Mouse (Mus musculus) forebrain, postnatal 0 days (tissue): ENCODE results near the gene Ccer2. TPM values are rescaled to one million over a fixed set of nuclear protein-coding genes. Genes with fewer than 3 reads are reported as not detected.

Experiments
- ATAC-seq: fragments of 200-750 bp; cut with Nextera tagmentation; 2 replicates; pipeline ENCODE4 v1.8.0; 2017; ENCODE audit warnings: mild to moderate bottlenecking, moderate library complexity
- DNase-seq: peaks from one replicate; pipeline ENCODE4 v3.0.0-alpha.2; 2015
- H3K27ac ChIP-seq: fragments of 300-500 bp; sonication (generic); 2 replicates; pipeline ENCODE4 v1.5.1; 2014; ENCODE audit warnings: low read depth, mild to moderate bottlenecking, antibody characterized with exemption, low read length, moderate library complexity, mixed read lengths
- H3K27me3 ChIP-seq: fragments of 300-500 bp; sonication (generic); 2 replicates; pipeline ENCODE4 v1.6.1; 2014; ENCODE audit warnings: mild to moderate bottlenecking, low read length, mixed read lengths; ENCODE audit not compliant: insufficient read depth
- H3K36me3 ChIP-seq: fragments of 300-500 bp; sonication (generic); 2 replicates; pipeline ENCODE4 v1.6.1; 2014; ENCODE audit warnings: mild to moderate bottlenecking, moderate library complexity; ENCODE audit not compliant: insufficient read depth
- H3K4me1 ChIP-seq: fragments of 300-500 bp; sonication (generic); 2 replicates; pipeline ENCODE4 v1.6.1; 2014; ENCODE audit warnings: antibody characterized with exemption; ENCODE audit not compliant: insufficient read depth
- H3K4me2 ChIP-seq: fragments of 300-500 bp; sonication (generic); 2 replicates; pipeline ENCODE4 v1.6.1; 2014; ENCODE audit warnings: low read depth, mild to moderate bottlenecking, moderate library complexity
- H3K4me3 ChIP-seq: fragments of 300-500 bp; sonication (generic); 2 replicates; pipeline ENCODE4 v1.5.1; 2014; ENCODE audit warnings: low read depth, low read length, mixed read lengths
- H3K9ac ChIP-seq: fragments of 300-500 bp; sonication (generic); 2 replicates; pipeline ENCODE4 v1.6.1; 2014; ENCODE audit warnings: mild to moderate bottlenecking
- H3K9me3 ChIP-seq: fragments of 300-500 bp; sonication (generic); 2 replicates; pipeline ENCODE4 v1.6.1; 2016; ENCODE audit warnings: low read length
- CTCF ChIP-seq: sonication (generic); IDR thresholded peaks from 2 replicates; pipeline ENCODE4 v1.5.1; 2016; ENCODE audit warnings: antibody characterized with exemption, control low read depth, low read depth
- WGBS: fragments of 180-500 bp; shearing (Covaris S2); extraction: QIAGEN DNeasy Blood & Tissue Kit; methylation state at CpG from one replicate; pipeline ENCODE4 v1.1.7; 2014; 5-methylcytosine and 5-hydroxymethylcytosine counted together
- polyA plus RNA-seq: library from polyadenylated mRNA; unstranded; fragments of >200 nt; fragmentation: Nextera tagmentation; extraction: Ambion mirVana; gene quantifications from 2 replicates; pipeline ENCODE4 v1.2.1, GENCODE M21; 2015
- total RNA-seq: library from RNA; depleted of rRNA; stranded (reverse); fragments of >200 nt; gene quantifications from 2 replicates; pipeline ENCODE4 v1.2.3, GENCODE M21; 2014

Ccer2 gene
- total and polyA plus RNA-seq, 2 experiments from 2014 or later: 0.98 TPM; not detected in 1

DNA sequence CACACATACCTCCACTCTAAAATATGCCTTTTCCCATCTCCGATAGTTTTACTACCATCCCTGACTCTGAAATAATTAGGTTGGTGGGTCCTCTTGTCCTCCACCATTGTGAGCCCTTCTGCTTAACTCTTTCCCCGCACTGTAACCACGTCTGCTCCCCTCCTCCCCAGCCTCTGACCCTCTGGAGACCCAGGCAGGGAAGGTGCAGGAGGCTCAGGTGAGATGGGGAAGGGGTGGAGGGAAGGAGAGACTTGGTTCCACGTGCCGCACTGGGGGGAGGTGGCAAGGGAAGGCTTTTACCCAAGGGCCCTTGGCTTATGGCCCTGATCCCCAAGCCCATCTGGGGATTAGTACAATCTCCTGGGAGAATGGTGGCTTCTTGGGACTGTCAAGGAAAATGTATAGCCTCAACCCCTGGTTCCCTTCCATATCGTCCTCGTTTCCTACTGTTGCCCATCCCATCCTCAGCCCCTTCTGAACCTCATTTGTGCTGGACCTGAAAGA is 11.5 kb downstream of the Ccer2 start, which contains the start of gene Nfkbib:
TSS of gene Nfkbib (minus strand) at position 51 of the 504 bp plus-strand sequence.
- Histone ChIP-seq H3K4me1 (peaks cover 13% of the 10 kb centered on the region), H3K4me3 (peak within 1 kb of the TSS; percentile 89), H3K4me2 (peak within 1 kb of the TSS; percentile 63), H3K9me3 (no peaks in the 10 kb centered on the region), H3K27me3 (no peaks in the 10 kb centered on the region), H3K27ac (no peak within 1 kb of the TSS), H3K36me3 (peaks cover 5% of the 10 kb centered on the region; the same call in 1 of the 2 replicates), H3K9ac (peak within 1 kb of the TSS; percentile 67)
- ATAC-seq: no peak
- DNase-seq: no peak
- TF ChIP-seq CTCF: no peak
- 66% methylated on average over 7 of the region's 7 CpGs for WGBS

DNA sequence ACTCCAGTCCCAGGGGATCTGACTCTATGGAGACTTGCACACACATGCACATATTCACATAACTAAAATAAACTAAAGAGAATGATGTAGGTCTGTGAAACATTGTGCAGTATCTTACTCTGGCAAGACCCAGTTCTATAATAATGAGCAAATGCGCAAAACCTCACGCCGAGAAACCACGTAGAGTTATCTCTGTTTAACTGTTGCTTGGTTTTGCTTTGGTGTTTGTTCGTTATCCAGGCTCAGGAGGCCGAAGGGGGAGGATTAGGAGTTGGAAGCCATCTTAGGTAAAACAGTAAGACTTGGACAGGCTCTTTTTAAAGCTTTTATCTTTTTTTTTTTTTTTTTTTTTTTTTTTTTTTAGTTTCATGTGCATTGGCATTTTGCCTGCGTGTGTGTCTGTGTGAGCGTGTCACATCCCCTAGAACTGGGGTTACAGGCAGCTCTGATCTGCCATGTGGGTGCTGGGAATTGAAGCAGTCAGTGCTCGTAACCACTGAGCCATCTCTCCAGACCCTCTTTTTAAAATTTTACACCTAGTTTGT is 13.5 kb downstream of the Ccer2 start:
- TF ChIP-seq CTCF: no peak
- WGBS: 89% methylated on average over 9 of the region's 9 CpGs
- Histone ChIP-seq H3K4me3 (no peak overlapping the region), H3K27ac (no peak overlapping the region), H3K9me3 (no peaks in the 10 kb centered on the region), H3K27me3 (no peaks in the 10 kb centered on the region), H3K4me2 (no peak overlapping the region), H3K4me1 (peaks cover 13% of the 10 kb centered on the region), H3K9ac (no peak overlapping the region), H3K36me3 (peaks cover 5% of the 10 kb centered on the region; the same call in 1 of the 2 replicates)
- no peak for ATAC-seq
- DNase-seq: no peak

DNA sequence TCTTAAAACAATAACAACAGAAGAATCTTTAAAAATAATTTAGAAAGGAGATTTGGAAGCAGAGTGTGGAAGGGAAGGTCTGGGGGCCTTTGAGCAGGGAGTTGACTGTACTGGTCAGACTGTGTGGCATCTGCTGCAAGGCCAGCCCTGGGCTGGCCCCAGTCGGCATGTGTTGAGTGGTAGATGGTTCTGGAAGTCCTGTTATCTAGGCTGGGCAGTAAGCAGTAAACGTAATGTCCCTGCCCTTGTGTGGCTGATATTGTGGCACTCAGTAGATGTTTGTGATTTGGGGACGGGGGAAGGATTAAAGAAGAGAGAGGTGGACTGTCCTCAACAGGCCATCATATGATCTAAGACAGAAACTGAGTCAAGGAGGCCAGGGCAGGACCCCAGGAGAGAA is 14.3 kb downstream of the Ccer2 start:
- no peak for DNase-seq
- no peak for ATAC-seq
- Histone ChIP-seq H3K4me1 (peaks cover 10% of the 10 kb centered on the region), H3K4me2 (no peak overlapping the region), H3K36me3 (peaks cover 9% of the 10 kb centered on the region; the same call in 1 of the 2 replicates), H3K27ac (no peak overlapping the region), H3K27me3 (no peaks in the 10 kb centered on the region), H3K9ac (no peak overlapping the region), H3K4me3 (no peak overlapping the region), H3K9me3 (no peaks in the 10 kb centered on the region)
- TF ChIP-seq CTCF: no peak
- 95% methylated on average over 3 of the region's 3 CpGs for WGBS

DNA sequence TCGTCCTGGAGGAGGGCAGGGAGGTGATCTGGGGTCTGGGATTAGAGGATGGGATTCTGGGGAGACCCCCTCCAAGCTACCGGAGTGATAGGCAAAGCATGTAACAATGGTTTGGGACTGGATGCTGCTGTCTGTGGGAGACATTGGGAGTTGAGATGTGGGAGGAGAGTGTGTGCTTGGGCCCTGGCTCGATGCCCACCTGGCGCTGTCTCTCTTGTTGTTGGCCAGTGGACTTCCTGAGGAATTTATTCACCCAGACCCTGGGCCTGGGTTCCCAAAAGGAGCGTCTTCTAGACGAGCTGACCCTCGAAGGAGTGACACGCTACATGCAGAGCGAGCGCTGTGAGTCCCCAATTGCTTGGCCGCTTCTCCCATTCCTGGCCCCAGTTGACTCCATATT is 15.9 kb downstream of the Ccer2 start:
- no peaks in the 10 kb centered on the region for H3K27me3 ChIP-seq
- ATAC-seq (no peak), DNase-seq (no peak)
- H3K36me3 ChIP-seq: peaks cover 11% of the 10 kb centered on the region; the same call in 1 of the 2 replicates
- no peak overlapping the region for H3K9ac ChIP-seq
- no peak overlapping the region for H3K4me3 ChIP-seq
- TF ChIP-seq CTCF: no peak
- WGBS: 92% methylated on average over 11 of the region's 11 CpGs
- no peaks in the 10 kb centered on the region for H3K9me3 ChIP-seq
- peaks cover 5% of the 10 kb centered on the region for H3K4me1 ChIP-seq
- no peak overlapping the region for H3K27ac ChIP-seq
- no peak overlapping the region for H3K4me2 ChIP-seq

DNA sequence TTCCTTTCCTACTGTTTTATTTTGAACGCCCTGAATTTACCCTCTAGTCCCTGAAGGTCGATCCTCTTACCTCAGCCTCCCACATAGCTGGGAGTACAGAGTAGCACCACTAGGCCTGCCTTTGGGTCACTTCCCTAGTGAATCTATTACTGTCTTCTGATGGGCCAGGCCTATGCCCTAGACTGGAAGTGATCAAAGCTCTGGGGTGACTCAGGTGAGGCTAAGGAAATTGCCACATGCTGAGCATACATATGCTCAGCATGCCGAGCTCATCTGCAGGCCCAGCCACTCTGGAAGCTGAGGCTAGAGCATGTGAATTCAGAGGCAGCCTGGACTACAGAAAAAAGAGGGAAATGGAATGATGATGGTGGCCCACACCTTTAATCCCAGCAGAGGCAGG is 17.2 kb downstream of the Ccer2 start:
- Histone ChIP-seq H3K4me2 (no peak overlapping the region), H3K4me3 (no peak overlapping the region), H3K27me3 (no peaks in the 10 kb centered on the region), H3K36me3 (peaks cover 14% of the 10 kb centered on the region), H3K9ac (no peak overlapping the region), H3K4me1 (no peaks in the 10 kb centered on the region), H3K9me3 (no peaks in the 10 kb centered on the region), H3K27ac (no peak overlapping the region)
- DNase-seq (no peak), ATAC-seq (no peak)
- no peak for TF ChIP-seq CTCF
- 83% methylated on average over 3 of the region's 3 CpGs for WGBS

DNA sequence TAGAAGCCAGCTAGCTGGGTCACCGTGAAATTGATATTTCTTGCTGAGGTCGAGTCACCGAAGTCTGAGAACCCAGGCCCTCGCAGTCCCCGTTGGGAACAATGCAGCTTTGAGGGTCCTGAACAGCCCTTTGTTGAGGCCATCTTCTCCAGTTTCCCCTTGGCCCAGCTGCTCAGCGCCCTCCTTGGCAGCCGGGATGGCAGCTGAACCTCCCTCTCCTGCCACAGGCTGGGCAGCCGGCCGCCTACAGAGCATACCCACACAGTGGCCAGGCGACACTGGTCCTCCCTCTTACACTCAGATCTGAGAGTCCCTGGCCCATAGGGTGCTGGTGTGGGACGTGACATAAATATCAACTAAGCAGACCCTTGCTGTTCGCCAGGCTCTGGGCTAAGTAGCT is 18.2 kb downstream of the Ccer2 start:
- H3K27me3 ChIP-seq: no peaks in the 10 kb centered on the region
- no peak for TF ChIP-seq CTCF
- H3K27ac ChIP-seq: no peak overlapping the region
- DNase-seq (peak; percentile 17), ATAC-seq (peak; percentile 81)
- no peaks in the 10 kb centered on the region for H3K4me1 ChIP-seq
- 71% methylated on average over 12 of the region's 12 CpGs for WGBS
- no peak overlapping the region for H3K4me2 ChIP-seq
- H3K9me3 ChIP-seq: no peaks in the 10 kb centered on the region
- no peak overlapping the region for H3K4me3 ChIP-seq
- H3K36me3 ChIP-seq: peaks cover 17% of the 10 kb centered on the region
- no peak overlapping the region for H3K9ac ChIP-seq

DNA sequence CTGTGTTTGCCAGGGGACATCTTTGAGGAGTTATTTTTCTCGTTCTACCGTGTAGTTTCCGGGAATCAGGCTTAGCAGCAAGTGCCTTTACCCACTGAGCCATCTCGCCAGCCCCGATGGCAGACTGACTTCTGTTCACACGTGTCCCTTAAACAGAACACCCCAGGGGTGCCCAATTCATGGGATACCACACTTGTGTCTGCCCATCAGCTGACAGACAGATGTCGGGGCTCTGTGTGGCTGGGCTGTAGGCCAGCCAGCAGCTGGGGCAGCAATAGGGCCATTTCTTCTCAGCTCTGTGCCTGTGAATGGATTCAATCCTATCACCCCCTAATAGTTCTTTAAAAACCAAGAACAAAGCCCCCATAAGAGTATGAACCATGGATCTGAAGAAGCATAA is 19.2 kb downstream of the Ccer2 start:
- Histone ChIP-seq H3K9ac (no peak overlapping the region), H3K4me3 (no peak overlapping the region), H3K27ac (no peak overlapping the region), H3K27me3 (no peaks in the 10 kb centered on the region), H3K9me3 (no peaks in the 10 kb centered on the region), H3K36me3 (peaks cover 17% of the 10 kb centered on the region), H3K4me1 (peaks cover under 1% of the 10 kb centered on the region; the same call in 1 of the 2 replicates), H3K4me2 (no peak overlapping the region)
- no peak for TF ChIP-seq CTCF
- ATAC-seq: no peak
- no peak for DNase-seq
- WGBS: 82% methylated on average over 7 of the region's 7 CpGs
